Mouse (Mus musculus): Measurements from ENCODE around the gene Nifk. TPM values are rescaled to one million over a fixed set of nuclear protein-coding genes. Genes with fewer than 3 reads are reported as not detected.

Nifk gene
- total RNA-seq, 2 experiments from 2014 or later = 19.8 to 23.3 TPM

DNA sequence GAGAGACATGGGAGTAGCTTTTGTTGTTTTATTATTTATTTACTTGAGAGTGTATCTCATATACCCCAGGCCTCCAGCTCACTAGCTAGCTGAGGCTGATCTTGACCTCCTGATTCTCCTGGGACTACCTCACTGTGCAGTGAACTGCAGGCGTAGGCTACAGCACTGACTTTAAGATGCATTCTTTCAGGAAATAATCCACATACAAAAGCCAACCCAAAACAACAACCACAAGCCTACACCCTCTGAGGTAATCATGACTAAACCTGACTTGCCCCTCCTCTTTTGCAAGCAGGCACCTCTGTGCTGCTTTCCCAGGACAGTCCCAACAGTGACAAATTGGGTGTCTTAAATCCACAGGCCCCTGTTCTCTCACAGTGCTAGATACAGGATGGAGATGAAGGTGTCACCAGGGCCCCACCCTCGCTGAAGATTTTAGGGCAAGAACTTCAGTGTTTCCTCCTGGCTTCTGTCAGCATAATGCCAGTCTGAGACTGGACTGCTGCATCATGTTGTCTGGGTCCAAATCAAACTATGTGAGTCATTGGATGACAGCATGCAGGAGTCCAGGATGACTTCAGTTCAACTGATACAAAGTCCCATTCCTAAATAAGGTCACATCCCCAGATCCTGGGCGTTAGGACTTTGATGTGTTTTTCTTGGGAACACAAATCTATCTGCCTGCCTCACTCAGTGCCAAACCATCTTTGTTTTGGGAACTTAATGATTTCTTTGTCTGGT lies 47.3 kb downstream of the Nifk start:
- DNase-seq (ENCODE audit: low spot score in 2 of 2) = no peak
- intact Hi-C loops (cut with DNase I) = no loop called here

DNA sequence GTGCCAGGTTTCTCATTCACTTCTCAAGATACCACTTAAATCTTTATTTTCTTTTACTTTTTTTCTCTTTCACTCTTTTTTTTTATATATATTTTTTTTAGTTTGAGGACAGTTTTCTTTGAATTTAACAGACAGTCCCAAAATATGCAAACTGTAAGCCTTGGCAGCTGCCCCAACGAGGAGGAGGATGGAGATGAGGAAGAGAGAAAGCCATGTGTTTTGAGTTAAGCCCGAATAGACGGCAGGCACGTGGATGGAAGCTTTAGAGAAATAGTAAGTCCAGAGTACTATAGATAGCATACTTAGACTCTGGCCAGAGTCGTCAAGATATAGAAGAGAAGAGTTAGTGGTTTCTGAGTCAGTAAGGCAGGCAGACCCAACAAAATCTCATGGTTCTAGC lies 56.1 kb downstream of the Nifk start:
- intact Hi-C loops (cut with DNase I) = no loop called here
- peak in 1 of 2 experiments; percentile 30 for DNase-seq (ENCODE audit: low spot score in 2 of 2)

DNA sequence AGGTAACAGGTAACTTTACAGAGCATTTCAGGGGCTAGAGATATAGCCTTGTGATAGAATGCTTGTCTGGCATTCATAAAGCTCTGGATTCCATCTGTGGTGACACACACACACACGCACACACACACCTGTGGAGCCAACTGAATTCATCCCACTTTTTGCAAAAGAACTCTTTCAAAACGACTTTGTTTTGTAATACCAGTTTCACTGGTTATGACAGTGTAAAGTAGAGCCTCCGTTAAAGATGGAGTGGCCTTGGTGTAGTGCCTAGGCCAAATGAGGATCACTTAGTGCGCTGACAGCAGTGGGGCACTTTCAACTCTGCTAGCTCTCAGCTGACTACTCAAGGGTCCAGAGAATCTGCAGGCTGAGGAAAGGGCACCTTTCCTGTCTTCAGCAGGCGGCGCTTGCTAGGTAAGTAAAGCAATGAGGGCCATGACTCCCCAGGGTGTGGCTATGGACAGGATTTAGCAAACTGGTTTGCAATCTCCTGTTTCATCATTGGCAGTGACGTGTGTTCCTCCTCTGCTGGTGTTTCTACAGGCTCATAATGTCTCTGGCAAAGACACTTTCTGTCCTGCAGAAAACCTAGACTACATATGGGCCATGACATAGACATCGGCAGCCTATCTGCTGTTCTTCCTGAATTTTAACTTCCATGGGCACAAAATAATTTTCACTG lies 58.6 kb downstream of the Nifk start:
- DNase-seq (ENCODE audit: low spot score in 2 of 2) = no peak
- intact Hi-C loops (cut with DNase I) = no loop called here

Other genes with a start within 250 kb of the Nifk start
- gene Gm29106, start 145.3 kb upstream of the Nifk start, total RNA-seq (2021) = not detected
- gene Tsn, start 10.1 kb upstream of the Nifk start, total RNA-seq (2021) = 100 to 1,000 TPM; 107 to 110 TPM
- gene Clasp1, start 67.2 kb downstream of the Nifk start, total RNA-seq (2021) = 100 to 1,000 TPM; 106 to 112 TPM

Data from left cerebral cortex, postnatal 25 days (tissue).